Mouse (Mus musculus) CH12.LX (cell line): ENCODE results near the gene Evx2.

ENCODE experiments used
- JUND ChIP-seq: conservative IDR thresholded peaks from 2 replicates; pipeline ENCODE4 v1.6.1; 2011; ENCODE audit warnings: low read depth, low read length, improper control_type of control experiment
- MAFK ChIP-seq: IDR thresholded peaks from 2 replicates; pipeline ENCODE4 v1.6.1; 2011; ENCODE audit warnings: low read length, improper control_type of control experiment; ENCODE audit not compliant: insufficient replicate concordance

DNA sequence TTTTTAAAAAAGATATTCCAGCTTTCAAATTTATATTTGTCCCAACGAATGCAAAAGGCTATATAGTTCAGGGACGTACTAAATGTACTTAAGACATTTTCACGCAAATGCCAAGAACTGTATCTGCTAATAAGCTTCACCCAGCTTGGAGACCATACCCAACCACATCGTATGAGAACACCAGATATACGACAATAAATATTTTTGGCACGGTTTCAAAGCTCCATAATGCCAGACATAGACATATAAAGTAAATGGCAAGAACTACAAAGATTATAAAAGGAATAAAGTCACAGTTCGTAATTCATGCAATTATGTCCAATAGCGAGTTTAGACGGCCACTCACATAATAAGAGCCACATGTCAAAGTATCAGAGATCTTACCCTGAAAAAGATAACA, 41.7 kb downstream of the Evx2 start:
- TF ChIP-seq JUND (no peak), MAFK (no peak)
